Mouse (Mus musculus) heart, embryonic 15.5 days (tissue): ENCODE results near the gene Epb41. TPM values are rescaled to one million over a fixed set of nuclear protein-coding genes. Genes with fewer than 3 reads are reported as not detected.

Source experiments
- ATAC-seq: fragments of 200-750 bp; cut with Nextera tagmentation; replicated peaks from 2 replicates; pipeline ENCODE4 v1.8.0; 2017; ENCODE audit warnings: low read depth, moderate TSS enrichment; ENCODE audit not compliant: insufficient number of reproducible peaks, insufficient read depth, low FRiP score
- H3K27ac ChIP-seq: fragments of 300-500 bp; sonication (generic); 2 replicates; pipeline ENCODE4 v1.5.1; 2015; ENCODE audit warnings: mild to moderate bottlenecking, inconsistent platforms
- H3K27me3 ChIP-seq: fragments of 300-500 bp; sonication (generic); 2 replicates; pipeline ENCODE4 v1.6.1; 2015; ENCODE audit warnings: inconsistent platforms
- H3K36me3 ChIP-seq: fragments of 300-500 bp; sonication (generic); 2 replicates; pipeline ENCODE4 v1.6.1; 2015; ENCODE audit warnings: mild to moderate bottlenecking, inconsistent platforms
- H3K4me1 ChIP-seq: fragments of 300-500 bp; sonication (generic); replicated peaks from 2 replicates; pipeline ENCODE4 v1.6.1; 2015; ENCODE audit warnings: inconsistent platforms
- H3K4me2 ChIP-seq: fragments of 300-500 bp; sonication (generic); 2 replicates; pipeline ENCODE4 v1.6.1; 2015; ENCODE audit warnings: inconsistent platforms, mild to moderate bottlenecking, moderate library complexity
- H3K4me3 ChIP-seq: fragments of 300-500 bp; sonication (generic); 2 replicates; pipeline ENCODE4 v1.5.1; 2015; ENCODE audit warnings: mild to moderate bottlenecking, inconsistent platforms
- H3K9ac ChIP-seq: fragments of 300-500 bp; sonication (generic); 2 replicates; pipeline ENCODE4 v1.6.1; 2015; ENCODE audit warnings: mild to moderate bottlenecking, inconsistent platforms
- H3K9me3 ChIP-seq: fragments of 300-500 bp; sonication (generic); replicated peaks from 2 replicates; pipeline ENCODE4 v1.6.1; 2016; ENCODE audit warnings: inconsistent platforms
- WGBS: fragments of 180-500 bp; shearing (Covaris S2); methylation state at CpG from one replicate; pipeline ENCODE4 v1.1.7; 2015; ENCODE audit warnings: mixed read lengths; 5-methylcytosine and 5-hydroxymethylcytosine counted together
- polyA plus RNA-seq: library from polyadenylated mRNA; unstranded; fragments of >200 nt; fragmentation: Nextera tagmentation; extraction: Ambion mirVana; gene quantifications from 2 replicates; pipeline ENCODE4 v1.2.1, GENCODE M21; 2015

Epb41 gene
- polyA plus RNA-seq, 1 experiment from 2014 or later, result 75.6 TPM

GRCm38 (mm10) chr4:131904478-131904877 lies 170.6 kb downstream of the Epb41 start:
- ATAC-seq, result no peak
- WGBS, result 52% methylated on average over 8 of the region's 8 CpGs
- no peak overlapping the region for H3K4me3 ChIP-seq

GRCm38 (mm10) chr4:131901090-131901489 lies 174.0 kb downstream of the Epb41 start:
- no peaks in the 10 kb centered on the region for H3K9me3 ChIP-seq
- 92% methylated on average over 15 of the region's 15 CpGs for WGBS
- H3K4me1 ChIP-seq, result peaks cover 4% of the 10 kb centered on the region; the same call in 1 of the 2 replicates
- no peak overlapping the region for H3K27ac ChIP-seq
- peaks cover 61% of the 10 kb centered on the region for H3K36me3 ChIP-seq
- no peak for ATAC-seq
- H3K27me3 ChIP-seq, result no peaks in the 10 kb centered on the region
- no peak overlapping the region for H3K4me3 ChIP-seq
- no peak overlapping the region for H3K4me2 ChIP-seq
- no peak overlapping the region for H3K9ac ChIP-seq

More at GRCm38 (mm10) chr4:131904478-131904877, 170.6 kb downstream of the Epb41 start:
- Histone ChIP-seq H3K4me1 (no peaks in the 10 kb centered on the region), H3K9ac (no peak overlapping the region), H3K36me3 (peaks cover 38% of the 10 kb centered on the region), H3K4me2 (no peak overlapping the region), H3K27ac (no peak overlapping the region), H3K9me3 (no peaks in the 10 kb centered on the region), H3K27me3 (no peaks in the 10 kb centered on the region)

- 55% methylated on average over 6 of the region's 6 CpGs for WGBS
- Histone ChIP-seq H3K27me3 (no peaks in the 10 kb centered on the region), H3K4me1 (peaks cover 4% of the 10 kb centered on the region; the same call in 1 of the 2 replicates), H3K9ac (no peak overlapping the region), H3K27ac (0 out of 2 replicates have a peak overlapping the region, but pooled peaks have one; percentile 18), H3K36me3 (peaks cover 65% of the 10 kb centered on the region), H3K4me3 (no peak overlapping the region), H3K4me2 (no peak overlapping the region), H3K9me3 (no peaks in the 10 kb centered on the region)
- no peak for ATAC-seq
These were observed 176.0 kb downstream of the Epb41 start for GRCm38 (mm10) chr4:131899180-131899554.

- Histone ChIP-seq H3K4me3 (no peak overlapping the region), H3K27ac (0 out of 2 replicates have a peak overlapping the region, but pooled peaks have one; percentile 18), H3K4me1 (peaks cover 4% of the 10 kb centered on the region; the same call in 1 of the 2 replicates), H3K36me3 (peaks cover 70% of the 10 kb centered on the region), H3K9me3 (no peaks in the 10 kb centered on the region), H3K4me2 (no peak overlapping the region), H3K27me3 (no peaks in the 10 kb centered on the region), H3K9ac (no peak overlapping the region)
- 78% methylated on average over 12 of the region's 12 CpGs for WGBS
- no peak for ATAC-seq
These were observed 176.5 kb downstream of the Epb41 start for GRCm38 (mm10) chr4:131898503-131899179.

GRCm38 (mm10) chr4:131897787-131898186 lies 177.3 kb downstream of the Epb41 start:
- Histone ChIP-seq H3K9ac (no peak overlapping the region), H3K27ac (no peak overlapping the region), H3K27me3 (no peaks in the 10 kb centered on the region), H3K4me1 (peaks cover 4% of the 10 kb centered on the region; the same call in 1 of the 2 replicates), H3K4me2 (no peak overlapping the region), H3K36me3 (peaks cover 79% of the 10 kb centered on the region), H3K4me3 (no peak overlapping the region), H3K9me3 (no peaks in the 10 kb centered on the region)
- no peak for ATAC-seq
- WGBS, result 91% methylated on average over 8 of the region's 8 CpGs

GRCm38 (mm10) chr4:131897109-131897508 lies 178.0 kb downstream of the Epb41 start:
- no peak overlapping the region for H3K4me3 ChIP-seq
- no peaks in the 10 kb centered on the region for H3K27me3 ChIP-seq
- ATAC-seq, result no peak
- peaks cover 4% of the 10 kb centered on the region; the same call in 1 of the 2 replicates for H3K4me1 ChIP-seq
- WGBS, result 95% methylated on average over 5 of the region's 5 CpGs
- H3K9me3 ChIP-seq, result no peaks in the 10 kb centered on the region
- H3K9ac ChIP-seq, result no peak overlapping the region
- no peak overlapping the region for H3K4me2 ChIP-seq
- H3K27ac ChIP-seq, result no peak overlapping the region
- peaks cover 80% of the 10 kb centered on the region for H3K36me3 ChIP-seq

GRCm38 (mm10) chr4:131890692-131891091 lies 184.4 kb downstream of the Epb41 start:
- Histone ChIP-seq H3K9ac (no peak overlapping the region), H3K36me3 (peaks cover 42% of the 10 kb centered on the region), H3K4me1 (peaks cover 9% of the 10 kb centered on the region), H3K4me2 (no peak overlapping the region), H3K9me3 (no peaks in the 10 kb centered on the region), H3K27me3 (no peaks in the 10 kb centered on the region), H3K4me3 (no peak overlapping the region), H3K27ac (no peak overlapping the region)
- WGBS, result 72% methylated on average over 3 of the region's 3 CpGs
- ATAC-seq, result no peak

- no peaks in the 10 kb centered on the region for H3K9me3 ChIP-seq
- no peak overlapping the region for H3K9ac ChIP-seq
- H3K27ac ChIP-seq, result no peak overlapping the region
- no peak overlapping the region for H3K4me2 ChIP-seq
- WGBS, result 33% methylated on average over 1 of the region's 1 CpGs
- H3K4me3 ChIP-seq, result no peak overlapping the region
- H3K36me3 ChIP-seq, result peaks cover 29% of the 10 kb centered on the region
- ATAC-seq, result no peak
- H3K27me3 ChIP-seq, result no peaks in the 10 kb centered on the region
- peaks cover 27% of the 10 kb centered on the region for H3K4me1 ChIP-seq
These were observed 186.6 kb downstream of the Epb41 start for GRCm38 (mm10) chr4:131888564-131888963.

- Histone ChIP-seq H3K4me3 (no peak overlapping the region), H3K4me2 (no peak overlapping the region), H3K4me1 (peaks cover 49% of the 10 kb centered on the region), H3K9ac (no peak overlapping the region), H3K9me3 (no peaks in the 10 kb centered on the region), H3K36me3 (peaks cover 11% of the 10 kb centered on the region), H3K27me3 (no peaks in the 10 kb centered on the region), H3K27ac (no peak overlapping the region)
- ATAC-seq, result no peak
- WGBS, result 62% methylated on average over 6 of the region's 6 CpGs
These were observed 189.7 kb downstream of the Epb41 start for GRCm38 (mm10) chr4:131885376-131885775.

GRCm38 (mm10) chr4:131883571-131883970 lies 191.6 kb downstream of the Epb41 start:
- Histone ChIP-seq H3K9ac (no peak overlapping the region), H3K36me3 (peaks cover 11% of the 10 kb centered on the region), H3K27ac (no peak overlapping the region), H3K9me3 (no peaks in the 10 kb centered on the region), H3K4me2 (no peak overlapping the region), H3K4me1 (peaks cover 54% of the 10 kb centered on the region), H3K27me3 (no peaks in the 10 kb centered on the region), H3K4me3 (no peak overlapping the region)
- no peak for ATAC-seq
- 62% methylated on average over 6 of the region's 6 CpGs for WGBS

GRCm38 (mm10) chr4:131881306-131881705 lies 193.8 kb downstream of the Epb41 start:
- peaks cover 10% of the 10 kb centered on the region for H3K36me3 ChIP-seq
- H3K9ac ChIP-seq, result no peak overlapping the region
- H3K9me3 ChIP-seq, result no peaks in the 10 kb centered on the region
- no peak overlapping the region for H3K27ac ChIP-seq
- H3K27me3 ChIP-seq, result no peaks in the 10 kb centered on the region
- 73% methylated on average over 7 of the region's 7 CpGs for WGBS
- ATAC-seq, result no peak
- H3K4me1 ChIP-seq, result peaks cover 72% of the 10 kb centered on the region
- H3K4me3 ChIP-seq, result no peak overlapping the region
- H3K4me2 ChIP-seq, result no peak overlapping the region

- H3K9me3 ChIP-seq, result no peaks in the 10 kb centered on the region
- no peak overlapping the region for H3K9ac ChIP-seq
- no peak overlapping the region for H3K27ac ChIP-seq
These were observed 195.4 kb downstream of the Epb41 start for GRCm38 (mm10) chr4:131879692-131880091.

More at GRCm38 (mm10) chr4:131879692-131880091, 195.4 kb downstream of the Epb41 start:
- 58% methylated on average over 1 of the region's 1 CpGs for WGBS
- Histone ChIP-seq H3K4me3 (no peak overlapping the region), H3K4me1 (peaks cover 76% of the 10 kb centered on the region), H3K36me3 (no peaks in the 10 kb centered on the region), H3K4me2 (no peak overlapping the region), H3K27me3 (no peaks in the 10 kb centered on the region)
- no peak for ATAC-seq
